Mouse (Mus musculus) hindbrain, embryonic 13.5 days (tissue): ENCODE data around the gene Gm5134. TPM values are rescaled to one million over a fixed set of nuclear protein-coding genes. Genes with fewer than 3 reads are reported as not detected.

Source experiments
- microRNA-seq: library from miRNA; unstranded; fragments of <30 nt; microRNA quantifications from one replicate; pipeline ENCODE4, GENCODE M21; 2016
- polyA plus RNA-seq: library from polyadenylated mRNA; unstranded; fragments of >200 nt; fragmentation: Nextera tagmentation; extraction: Ambion mirVana; gene quantifications from 2 replicates; pipeline ENCODE4 v1.2.1, GENCODE M21; 2015

The Gm5134 gene
- polyA plus RNA-seq, 1 experiment from 2014 or later = not detected

Small RNA genes within 50 kb of the gene (microRNA-seq; reads per million reads assigned to microRNA genes)
- gene Mir6409 = not detected

Other genes starting within 250 kb of the Gm5134 start
- gene Cabin1, start 190.2 kb upstream of the Gm5134 start, polyA plus RNA-seq = 39.5 and 45.7 TPM in 2 replicates
- gene Ddt, start 181.1 kb upstream of the Gm5134 start, polyA plus RNA-seq = 86.6 and 96.6 TPM in 2 replicates
- gene Gm20441, start 173.6 kb upstream of the Gm5134 start, polyA plus RNA-seq = not detected in 2 replicates
- gene Gstt3, start 173.1 kb upstream of the Gm5134 start, polyA plus RNA-seq = 0.91 and 1.1 TPM in 2 replicates
- 7.2 and 7.7 TPM in 2 replicates for gene Gstt1, start 155.9 kb upstream of the Gm5134 start, polyA plus RNA-seq
- not detected in 2 replicates for gene Gstt4, start 132.0 kb upstream of the Gm5134 start, polyA plus RNA-seq
- 6.9 and 7.1 TPM in 2 replicates for gene Gstt2, start 117.1 kb upstream of the Gm5134 start, polyA plus RNA-seq
- 1,531 and 1,576 TPM in 2 replicates for gene Mif, start 94.3 kb upstream of the Gm5134 start, polyA plus RNA-seq
- gene Derl3, start 61.1 kb upstream of the Gm5134 start, polyA plus RNA-seq = 1.7 and 1.8 TPM in 2 replicates
- gene Smarcb1, start 32.9 kb upstream of the Gm5134 start, polyA plus RNA-seq = 302 and 313 TPM in 2 replicates
- gene Chchd10, start 21.4 kb upstream of the Gm5134 start, polyA plus RNA-seq = 37.0 and 37.8 TPM in 2 replicates
- 26.8 and 34.9 TPM in 2 replicates for gene Mmp11, start 18.0 kb upstream of the Gm5134 start, polyA plus RNA-seq
- 1.7 and 2.3 TPM in 2 replicates for gene Gm867, start 13.8 kb upstream of the Gm5134 start, polyA plus RNA-seq
- gene Vpreb3, start 11.5 kb upstream of the Gm5134 start, polyA plus RNA-seq = 0.57 and 1.2 TPM in 2 replicates
- gene Zfp280b, start 78.1 kb downstream of the Gm5134 start, polyA plus RNA-seq = 12.0 and 12.5 TPM in 2 replicates
- gene Slc5a4b, start 156.4 kb downstream of the Gm5134 start, polyA plus RNA-seq = 0.05 TPM in 1 of 2 replicates, not detected in the other
- gene Slc5a4a, start 192.9 kb downstream of the Gm5134 start, polyA plus RNA-seq = 0.09 TPM in 1 of 2 replicates, not detected in the other